13 mouse cellular contexts compared by ENCODE assay signal in genomic region chr6:98524659-98525058, GRCm38 (mm10).
"Had no signal": no experiment of that assay in that cellular context is flagged by ENCODE, and none has a peak within 500 bp of the region (broad histone marks: within the 10 kb centered on the region; RNA-seq: fewer than 3 reads in every experiment).

No protein-coding gene starts in this region.

- DNase-seq: gastrocnemius, postnatal 25 days had no signal

- ATAC-seq: hindbrain, embryonic 16.5 days; intestine, postnatal 0 days had no signal

- H3K4me1 ChIP-seq: heart, embryonic 10.5 days; heart, embryonic 12.5 days had no signal

- H3K27ac ChIP-seq: gastrocnemius, adult 2 months; heart, embryonic 10.5 days; hindbrain, embryonic 10.5 days; hindbrain, embryonic 12.5 days; hindbrain, embryonic 14.5 days; kidney, embryonic 15.5 days; layer of hippocampus, adult 2 months; left cerebral cortex, adult 2 months had no signal

- H3K9ac ChIP-seq: heart, embryonic 12.5 days; hindbrain, embryonic 12.5 days; hindbrain, embryonic 14.5 days; kidney, embryonic 15.5 days had no signal

- H3K4me3 ChIP-seq: gastrocnemius, adult 2 months; heart, embryonic 10.5 days; heart, embryonic 12.5 days; hindbrain, embryonic 10.5 days; hindbrain, embryonic 12.5 days; kidney, embryonic 15.5 days; layer of hippocampus, adult 2 months; left cerebral cortex, adult 2 months had no signal

- H3K4me2 ChIP-seq: heart, embryonic 12.5 days; hindbrain, embryonic 12.5 days; hindbrain, embryonic 14.5 days; kidney, embryonic 15.5 days; liver, embryonic 11.5 days had no signal

- H3K27me3 ChIP-seq: heart, embryonic 12.5 days had no signal

- H3K36me3 ChIP-seq: heart, embryonic 10.5 days; heart, embryonic 12.5 days; hindbrain, embryonic 10.5 days; hindbrain, embryonic 12.5 days; kidney, embryonic 15.5 days had no signal

- H3K9me3 ChIP-seq: heart, embryonic 10.5 days; heart, embryonic 12.5 days; hindbrain, embryonic 10.5 days; hindbrain, embryonic 12.5 days; kidney, embryonic 15.5 days had no signal
